Mouse (Mus musculus) cerebellum, adult 2 months (tissue): ENCODE measurements at regions not wholly inside any gene's neighbourhood (a gene's known extent, or its start where the extent isn't known, plus 50 kb on each side); places are given as distances from the start of the nearest gene placed in this dataset.

Experiments used
- CTCF ChIP-seq: fragments of 200-500 bp; IDR thresholded peaks from 2 replicates; pipeline ENCODE4 v1.5.1; 2011; ENCODE audit warnings: low read depth, mild to moderate bottlenecking, control low read depth, low read length, moderate library complexity, borderline replicate concordance; ENCODE audit not compliant: insufficient read depth
- POLR2A ChIP-seq: fragments of 200-500 bp; IDR thresholded peaks from 2 replicates; pipeline ENCODE4 v1.6.1; 2011; ENCODE audit warnings: low read length, control low read depth, borderline replicate concordance; ENCODE audit not compliant: insufficient read depth

- TF ChIP-seq CTCF (no peak), POLR2A (no peak)
These were observed 113.7 kb downstream of the Gxylt1 start for GRCm38 (mm10) chr15:93161329-93161728.
